Mouse (Mus musculus) gastrocnemius, postnatal 25 days (tissue): Measurements from ENCODE around the gene Bbs10. TPM values are rescaled to one million over a fixed set of nuclear protein-coding genes. Genes with fewer than 3 reads are reported as not detected.

Source experiments
- DNase-seq: peaks from one replicate; pipeline ENCODE4 v3.0.0; 2022
- long read RNA-seq, 2 experiments: library from polyadenylated mRNA; stranded (forward); transcript quantifications; one replicate each; pipeline ENCODE4 v2.0.0; 2021
- total RNA-seq, 2 experiments: library from RNA; stranded (reverse); gene quantifications; 1 replicate in 1 of 2; 2 replicates in 1 of 2; pipeline ENCODE4 v1.2.3; 2021

Gene Bbs10
- total RNA-seq: 1 to 10 TPM; 1.6 to 1.7 TPM
- long read RNA-seq, experiment 1, partial matches to known transcripts: 0 of 1 reads
- long read RNA-seq, experiment 1, other reads (novel, unspliced or antisense): 0 of 1 reads
- long read RNA-seq, experiment 2, partial matches to known transcripts: 0 of 1 reads
- long read RNA-seq, experiment 2, other reads (novel, unspliced or antisense): 0 of 1 reads

DNA sequence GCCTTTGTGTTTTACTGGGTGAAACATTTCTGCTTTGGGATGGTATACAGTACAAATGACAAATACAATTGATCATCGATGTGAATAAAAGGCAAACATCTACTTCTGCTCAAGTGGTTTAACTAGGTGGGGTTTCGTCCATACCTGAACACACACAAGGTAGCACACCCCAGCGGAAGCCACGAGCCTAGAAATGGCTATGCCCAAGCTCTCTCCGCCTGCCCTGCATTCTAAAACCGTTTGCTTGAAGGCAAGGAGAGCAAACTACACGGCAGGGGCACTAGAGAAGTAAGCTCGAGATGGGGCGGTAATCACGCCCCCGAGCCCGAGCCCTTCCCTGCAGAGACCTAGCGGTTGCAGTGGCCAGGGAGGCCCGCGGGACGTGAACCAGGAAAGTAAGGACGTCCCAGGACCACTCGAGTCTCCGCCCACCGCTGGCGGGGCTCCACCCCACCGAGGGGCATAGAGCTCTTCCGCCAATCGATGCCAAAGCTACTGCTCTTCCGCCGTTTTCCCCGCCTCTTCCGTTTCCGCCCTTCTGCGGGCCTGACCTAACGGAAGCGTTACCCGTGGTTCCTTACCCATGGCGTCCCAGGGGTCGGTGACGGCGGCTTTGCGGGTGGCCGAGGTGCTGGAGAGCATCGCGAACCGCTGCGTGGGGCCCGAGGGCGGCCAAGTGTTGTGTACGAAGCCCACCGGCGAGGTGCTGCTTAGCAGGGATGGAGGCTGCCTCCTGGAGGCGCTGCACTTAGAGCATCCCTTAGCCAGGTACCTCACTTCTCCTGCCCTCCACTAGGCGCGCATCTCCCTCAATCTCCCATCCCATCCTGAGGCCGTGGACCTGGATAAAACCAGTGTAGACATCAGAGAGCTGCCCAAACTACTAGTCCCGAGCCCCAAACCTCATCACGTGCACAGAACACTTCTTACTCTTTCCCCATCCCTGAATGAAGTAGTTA, at the start of gene Bbs10:
Gene Bbs10, plus strand, starts transcription at position 540 of the 959 bp plus-strand sequence.
- DNase-seq: peak; percentile 94

DNA sequence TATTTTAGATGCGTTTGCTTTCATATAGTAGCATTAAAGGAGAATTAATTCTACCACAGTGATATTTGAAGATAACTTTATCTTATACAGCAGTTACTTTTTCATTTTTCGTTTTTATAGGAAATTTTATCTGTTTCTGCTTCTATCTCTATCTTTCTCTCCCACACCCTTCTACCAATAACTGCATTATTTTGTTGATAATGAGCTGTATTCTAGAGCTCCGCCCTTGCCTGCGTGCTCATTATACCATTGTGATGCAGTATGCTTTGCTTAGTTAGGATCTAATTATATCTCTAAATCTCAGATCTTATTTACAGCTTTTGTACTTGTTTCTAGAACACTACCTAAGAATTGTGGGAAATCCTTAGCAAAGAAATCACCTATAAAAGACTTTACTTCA, 48.3 kb upstream of the Bbs10 start:
- DNase-seq: no peak

GRCm38 (mm10) chr10:111251666-111252065, 46.8 kb upstream of the Bbs10 start:
- DNase-seq: no peak

DNA sequence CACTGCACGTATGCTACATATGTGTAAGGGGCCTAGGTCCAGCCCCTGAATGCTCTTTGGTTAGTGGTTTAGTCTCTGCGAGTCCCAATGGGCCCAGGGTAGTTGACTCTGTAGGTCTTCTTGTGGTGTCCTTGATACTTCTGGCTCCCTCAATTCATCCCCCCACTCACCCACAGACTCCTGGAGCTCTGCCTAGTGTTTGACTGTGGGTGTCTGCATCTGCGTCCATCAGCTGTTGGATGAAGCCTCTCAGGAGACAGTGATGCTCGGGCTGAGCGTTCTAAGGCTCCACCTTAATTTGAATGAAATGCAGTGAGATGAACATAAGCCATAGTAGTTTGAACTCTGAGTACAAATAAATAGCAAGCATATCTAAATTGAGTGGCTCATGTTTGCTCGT, 43.3 kb upstream of the Bbs10 start:
- DNase-seq: no peak

- no peak for DNase-seq
Observed at GRCm38 (mm10) chr10:111256156-111256555, 42.3 kb upstream of the Bbs10 start.

DNA sequence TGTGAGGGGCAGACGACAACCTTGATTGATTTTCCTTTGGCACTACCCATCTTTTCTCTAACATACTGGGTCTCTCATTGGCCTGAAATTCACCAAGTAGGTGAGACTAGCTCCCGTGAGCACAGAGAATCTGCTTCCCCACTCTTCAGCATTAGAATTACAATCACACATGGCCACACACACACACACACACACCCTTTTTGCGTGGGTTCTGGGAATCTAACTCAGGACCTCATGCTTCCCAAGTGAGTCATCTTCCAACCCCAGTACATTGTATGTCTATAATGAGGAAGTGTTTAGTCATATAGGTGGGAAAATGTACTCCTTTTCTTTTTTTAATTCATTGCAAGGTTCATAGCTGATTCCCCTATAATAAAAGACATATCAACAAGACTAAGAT, 41.1 kb upstream of the Bbs10 start:
- DNase-seq: no peak

- DNase-seq: no peak
Observed at GRCm38 (mm10) chr10:111258256-111258655, 40.2 kb upstream of the Bbs10 start.

GRCm38 (mm10) chr10:111271687-111272086, 26.8 kb upstream of the Bbs10 start:
- no peak for DNase-seq

- no peak for DNase-seq
Observed at GRCm38 (mm10) chr10:111272905-111273304, 25.6 kb upstream of the Bbs10 start.

DNA sequence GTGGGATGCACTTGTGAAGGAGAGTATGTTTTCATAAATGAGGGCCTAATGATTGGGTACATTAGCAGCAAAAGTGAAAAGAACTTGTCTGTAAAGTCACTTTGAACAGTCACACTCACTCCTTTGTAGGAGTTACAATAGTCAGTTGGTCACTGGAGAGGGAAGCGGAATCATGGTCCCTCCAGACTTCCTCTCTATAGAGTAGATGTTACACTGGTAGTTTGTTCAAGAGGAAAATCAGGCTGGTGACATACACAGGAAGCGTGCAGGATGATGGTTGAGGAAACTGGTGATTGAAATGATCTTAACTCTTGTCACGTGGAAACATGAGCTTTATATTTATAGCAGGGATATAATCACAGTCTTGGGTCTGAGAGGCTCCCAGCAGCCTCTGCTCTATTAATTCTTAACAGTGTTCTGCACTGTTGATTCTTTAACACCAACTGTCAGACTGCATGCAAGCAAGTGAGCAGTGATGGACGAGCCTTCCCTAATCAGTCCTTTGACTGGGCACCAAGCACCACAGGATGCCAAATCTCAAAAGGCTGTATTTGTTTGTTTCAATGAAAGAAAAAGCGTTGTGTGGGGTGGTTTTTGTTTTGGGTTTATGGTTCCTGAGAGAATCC, 24.9 kb upstream of the Bbs10 start:
- DNase-seq: no peak

DNA sequence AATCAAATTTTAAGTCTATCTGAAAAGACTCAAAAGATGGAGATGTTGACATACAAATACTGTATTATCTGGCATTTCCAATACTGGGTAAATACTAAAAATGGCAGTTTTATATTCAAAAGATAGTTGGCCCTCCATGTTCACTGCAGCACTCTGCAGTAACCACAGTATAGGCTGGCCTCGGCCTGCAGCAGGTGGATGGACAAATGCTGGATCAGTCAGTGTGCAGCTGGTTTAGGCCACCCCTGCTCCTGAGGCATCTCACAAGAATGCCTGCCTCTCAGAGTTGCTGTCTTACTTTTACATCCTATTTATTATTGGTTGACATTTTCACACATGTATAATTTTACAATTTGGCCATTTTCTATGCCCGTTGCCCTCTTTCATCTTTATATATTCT, 22.7 kb upstream of the Bbs10 start:
- DNase-seq: no peak

DNA sequence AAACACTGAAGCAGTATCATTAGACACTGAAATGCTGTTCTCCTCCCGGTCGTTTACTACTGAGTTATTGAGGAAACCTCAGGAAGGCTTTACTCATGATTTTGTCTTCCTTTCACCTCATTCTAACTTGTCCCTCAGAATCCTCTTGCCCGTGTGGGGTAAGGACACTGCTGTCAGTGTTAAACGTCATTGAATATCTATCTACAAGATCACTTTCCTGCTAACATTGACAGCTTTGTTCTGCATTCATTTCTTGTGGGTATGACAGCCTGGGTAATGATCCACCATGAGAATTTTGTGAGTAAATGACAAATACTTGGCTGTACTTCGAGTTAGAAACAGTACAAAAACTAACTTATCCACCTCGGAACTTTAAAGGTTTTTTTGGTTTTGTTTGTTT, 848 bp upstream of the Bbs10 start:
- no peak for DNase-seq

- DNase-seq: no peak
Observed at GRCm38 (mm10) chr10:111299591-111299990, 1.1 kb downstream of the Bbs10 start.

GRCm38 (mm10) chr10:111301041-111301440, 2.6 kb downstream of the Bbs10 start:
- no peak for DNase-seq

GRCm38 (mm10) chr10:111302486-111302885, 4.0 kb downstream of the Bbs10 start:
- no peak for DNase-seq

GRCm38 (mm10) chr10:111308850-111309501, 10.5 kb downstream of the Bbs10 start:
- DNase-seq: no peak

DNA sequence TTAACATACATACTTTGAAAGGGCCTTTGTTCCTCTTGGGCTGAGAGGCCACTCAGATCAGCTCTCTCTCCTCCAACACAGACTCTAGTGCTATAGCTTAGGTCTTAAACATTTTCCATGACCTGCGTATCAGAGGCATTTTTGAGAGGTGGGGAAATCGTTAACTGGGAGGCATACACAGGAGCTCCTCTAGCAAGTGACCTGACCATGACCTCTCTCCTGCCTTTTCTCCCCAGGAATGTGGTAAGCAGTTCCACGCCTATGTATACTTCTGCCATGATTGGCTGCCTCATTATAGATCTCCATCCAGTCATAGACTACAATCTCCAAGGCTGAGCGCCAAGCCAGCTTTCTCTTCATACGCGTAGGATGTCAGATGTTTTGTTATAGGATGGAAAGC, 14.8 kb downstream of the Bbs10 start:
- DNase-seq: no peak

GRCm38 (mm10) chr10:111314636-111315395, 16.3 kb downstream of the Bbs10 start:
- DNase-seq: no peak

- DNase-seq: no peak
Observed at GRCm38 (mm10) chr10:111315940-111316339, 17.5 kb downstream of the Bbs10 start.

GRCm38 (mm10) chr10:111318021-111318420, 19.5 kb downstream of the Bbs10 start:
- DNase-seq: no peak

DNA sequence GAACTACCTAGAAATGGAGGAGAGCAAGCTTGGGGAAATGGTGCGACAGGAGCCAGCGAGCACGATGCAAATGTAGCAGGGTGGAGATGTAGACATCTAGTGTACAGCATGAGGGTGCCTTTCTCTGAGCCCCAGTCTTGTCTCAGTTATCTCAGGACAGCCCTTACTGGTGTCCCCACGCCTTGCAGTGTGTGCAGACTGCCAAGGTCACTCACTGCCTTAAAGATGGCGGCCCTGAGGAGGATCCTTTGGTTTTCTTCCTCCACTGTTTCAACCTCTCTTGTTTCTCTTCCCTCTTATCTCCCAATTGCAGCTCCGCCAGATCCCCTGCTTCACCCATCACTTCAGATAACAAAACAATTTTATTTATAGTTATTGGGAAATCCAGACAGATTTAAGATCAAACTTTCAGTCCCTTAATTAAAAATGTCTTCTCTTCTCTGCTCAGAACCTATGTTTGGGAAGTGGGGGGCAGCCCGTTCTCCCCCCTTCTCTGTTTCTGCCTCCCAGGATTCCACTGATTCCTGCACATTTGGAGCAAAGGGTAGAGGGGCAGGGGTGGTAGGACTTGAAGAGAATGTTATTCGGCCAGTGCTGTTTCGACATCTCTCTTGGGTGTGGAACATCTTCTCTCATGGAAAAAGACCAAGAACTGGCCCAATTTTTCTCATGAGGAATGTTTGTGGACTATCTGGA, 20.5 kb downstream of the Bbs10 start:
- no peak for DNase-seq
